15 mouse cellular contexts compared by ENCODE assay signal in genomic region chr6:119568339-119568738, GRCm38 (mm10).
"Had no signal": no experiment of that assay in that cellular context is flagged by ENCODE, and none has a peak within 500 bp of the region (broad histone marks: within the 10 kb centered on the region; RNA-seq: fewer than 3 reads in every experiment).

No protein-coding gene starts in this region.

- H3K27me3 ChIP-seq: neural tube, embryonic 13.5 days; neural tube, embryonic 15.5 days; stomach, embryonic 15.5 days had no signal

- H3K36me3 ChIP-seq: stomach, embryonic 15.5 days had no signal

- H3K4me3 ChIP-seq: neural tube, embryonic 13.5 days; neural tube, embryonic 15.5 days; stomach, embryonic 15.5 days had no signal

- H3K4me1 ChIP-seq: neural tube, embryonic 13.5 days had no signal

- DNase-seq: retina, postnatal 1 day; right cerebral cortex, adult 18-20 months; right cerebral cortex, postnatal 14 days; right cerebral cortex, postnatal 25 days; spleen, adult 18-20 months; thymus, adult 18-20 months; thymus, adult 2 months; thymus, postnatal 14 days; thymus, postnatal 25 days; thymus, postnatal 36 days; thymus, postnatal 4 days had no signal

- H3K27ac ChIP-seq: neural tube, embryonic 13.5 days; neural tube, embryonic 15.5 days; stomach, embryonic 15.5 days; stomach, postnatal 0 days had no signal

- H3K4me2 ChIP-seq: neural tube, embryonic 13.5 days; neural tube, embryonic 15.5 days; stomach, embryonic 15.5 days had no signal

- H3K9me3 ChIP-seq: neural tube, embryonic 13.5 days; neural tube, embryonic 15.5 days; stomach, embryonic 15.5 days had no signal

- H3K9ac ChIP-seq: neural tube, embryonic 13.5 days; neural tube, embryonic 15.5 days; stomach, embryonic 15.5 days had no signal
